Mouse (Mus musculus) splenic B cell, adult 2 months (primary cell): ENCODE measurements at regions not wholly inside any gene's neighbourhood (a gene's known extent, or its start where the extent isn't known, plus 50 kb on each side); places are given as distances from the start of the nearest gene placed in this dataset.
"Not testable (repeated sequence)": the region's sequence is repeated elsewhere in the genome, so short reads cannot be mapped to it uniquely, and the experiment has no call there.

Experiments
- DNase-seq: peaks from one replicate; pipeline ENCODE4 v3.0.0-alpha.2; 2011; ENCODE audit warnings: low read depth, low spot score
- H3K27me3 ChIP-seq: 2 replicates; pipeline ENCODE4 v1.6.1; 2012; ENCODE audit warnings: mild to moderate bottlenecking, low read length, moderate library complexity, mixed read lengths; ENCODE audit not compliant: control insufficient read depth, poor library complexity, insufficient read depth, severe bottlenecking
- H3K36me3 ChIP-seq: 2 replicates; pipeline ENCODE4 v1.6.1; 2012; ENCODE audit warnings: mild to moderate bottlenecking, low read length, moderate library complexity, mixed read lengths; ENCODE audit not compliant: control insufficient read depth, poor library complexity, insufficient read depth, severe bottlenecking

DNA sequence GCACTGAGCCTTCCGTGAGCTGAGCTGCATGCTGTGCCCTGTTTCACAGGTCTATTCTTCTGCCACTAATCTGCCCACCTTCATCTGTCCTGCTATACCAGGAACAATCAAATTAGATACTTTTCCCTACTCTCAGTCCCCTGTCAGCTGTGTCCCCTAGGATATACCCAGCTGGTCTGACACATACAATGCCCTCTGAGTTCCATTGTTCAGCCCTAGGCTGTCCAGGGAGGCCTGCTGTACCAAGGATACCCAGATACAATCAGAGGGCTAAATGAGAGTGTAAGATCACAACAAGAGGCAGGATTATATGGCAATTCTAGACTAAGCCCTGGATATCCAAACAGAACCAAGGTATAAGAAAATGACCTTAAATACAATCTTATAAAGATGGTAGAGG lies 487.6 kb upstream of the Dab2 start:
- no peak for DNase-seq
- Histone ChIP-seq H3K36me3 (no peaks in the 10 kb centered on the region), H3K27me3 (no peaks in the 10 kb centered on the region)

DNA sequence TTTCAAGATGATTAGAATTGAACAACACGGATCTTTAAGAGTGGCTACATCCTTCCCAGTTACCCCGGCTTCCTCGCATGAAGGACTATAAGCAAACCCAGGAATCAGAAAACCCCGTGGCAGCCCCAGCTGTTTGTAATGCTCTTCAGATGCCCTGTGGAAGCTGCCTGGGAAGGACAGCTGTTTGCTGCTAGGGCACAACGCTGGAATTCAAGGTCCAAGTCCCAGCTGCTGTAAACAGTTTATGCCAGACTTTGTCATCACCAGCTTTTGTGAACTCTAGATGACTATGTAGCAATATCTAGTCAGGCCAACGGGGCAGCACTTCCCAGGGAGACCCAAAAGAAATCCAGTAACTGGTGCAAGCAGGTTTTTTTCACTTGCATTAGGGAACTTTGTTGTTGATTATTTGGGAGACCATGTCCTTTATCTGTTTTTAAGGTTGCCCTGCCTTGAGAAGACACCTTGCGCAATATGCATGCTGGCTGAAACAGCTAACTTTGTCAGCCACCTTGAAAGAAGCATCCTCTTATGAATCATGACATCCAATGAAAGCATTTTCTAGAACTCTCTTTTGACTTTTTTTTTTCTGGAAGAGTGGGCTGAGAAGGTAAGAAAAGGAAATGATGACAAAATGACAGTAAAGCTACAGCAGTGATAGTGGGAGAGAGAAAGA lies 481.5 kb upstream of the Dab2 start:
- Histone ChIP-seq H3K36me3 (no peaks in the 10 kb centered on the region), H3K27me3 (no peaks in the 10 kb centered on the region)
- DNase-seq: no peak

DNA sequence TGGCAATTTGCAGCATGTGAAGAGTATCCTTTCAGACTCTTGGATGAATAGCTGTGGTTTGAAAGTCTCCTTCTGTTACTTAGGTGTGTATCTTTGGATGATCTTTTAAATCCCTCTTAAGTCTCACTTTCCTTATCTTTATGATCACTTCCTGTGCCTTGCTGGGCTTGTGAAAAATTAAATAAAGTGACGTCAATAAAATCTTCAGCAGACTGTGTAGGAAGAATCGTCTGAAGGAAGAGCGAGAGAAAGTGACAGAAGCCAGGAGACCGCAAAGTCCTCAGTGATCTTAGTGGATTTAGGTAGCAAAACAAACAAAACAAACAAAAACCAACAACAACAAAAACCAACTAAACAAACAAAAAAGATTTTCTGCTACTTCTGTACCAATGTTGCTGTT lies 459.6 kb upstream of the Dab2 start:
- DNase-seq: no peak
- H3K27me3 ChIP-seq: no peaks in the 10 kb centered on the region
- H3K36me3 ChIP-seq: no peaks in the 10 kb centered on the region

DNA sequence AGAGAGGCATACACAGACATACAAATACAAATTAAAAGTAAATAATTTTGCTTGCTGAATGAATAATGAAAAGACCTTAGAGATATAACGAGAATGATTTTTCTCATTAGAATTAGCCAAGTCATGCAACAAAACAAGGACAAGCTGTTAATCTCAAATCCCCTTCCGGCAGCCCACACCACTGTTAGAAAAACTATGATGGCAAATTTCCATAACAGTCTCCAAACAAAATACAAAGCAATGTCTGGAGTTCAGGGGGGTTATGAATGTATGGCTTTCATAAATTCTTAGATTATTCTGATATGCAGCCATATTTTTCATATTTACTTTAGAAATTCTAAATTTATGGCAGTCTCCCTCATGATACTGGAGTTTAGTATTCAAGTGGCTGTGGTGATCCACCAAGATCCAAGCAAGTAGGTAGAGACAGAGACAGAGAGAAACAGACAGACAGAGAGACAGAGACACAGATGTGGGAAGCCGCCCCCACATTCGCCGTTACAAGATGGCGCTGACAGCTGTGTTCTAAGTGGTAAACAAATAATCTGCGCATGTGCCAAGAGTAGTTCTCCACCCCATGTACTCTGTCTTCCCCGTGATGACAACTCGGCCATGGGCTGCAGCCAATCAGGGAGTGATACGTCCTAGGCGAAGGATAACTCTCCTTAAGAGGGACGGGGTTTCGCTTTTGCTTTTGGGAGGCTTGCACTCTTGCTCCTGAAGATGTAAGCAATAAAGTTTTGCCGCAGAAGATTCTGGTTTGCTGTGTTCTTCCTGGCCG lies 458.0 kb upstream of the Dab2 start:
- not testable (repeated sequence) for H3K27me3 ChIP-seq, DNase-seq, H3K36me3 ChIP-seq

DNA sequence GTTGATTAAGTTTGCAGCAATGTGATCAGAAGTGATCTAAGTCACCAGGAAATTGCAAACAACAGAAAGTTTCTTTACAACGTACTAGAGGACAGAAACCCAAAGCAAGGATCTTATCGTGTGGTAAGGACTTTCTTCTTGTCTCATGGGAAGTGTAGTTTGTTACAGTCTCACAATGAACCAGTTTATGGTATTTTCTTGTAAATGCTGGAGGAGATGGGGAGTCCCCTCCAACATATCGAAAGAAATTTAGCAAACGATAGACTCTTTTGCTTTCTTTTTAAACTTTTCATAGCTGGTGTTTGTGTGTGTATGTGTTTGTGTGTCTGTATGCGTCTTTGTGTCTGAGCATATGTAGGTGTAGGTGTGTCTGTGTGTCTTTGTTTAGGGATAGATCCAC lies 453.0 kb upstream of the Dab2 start:
- Histone ChIP-seq H3K27me3 (no peaks in the 10 kb centered on the region), H3K36me3 (no peaks in the 10 kb centered on the region)
- no peak for DNase-seq

DNA sequence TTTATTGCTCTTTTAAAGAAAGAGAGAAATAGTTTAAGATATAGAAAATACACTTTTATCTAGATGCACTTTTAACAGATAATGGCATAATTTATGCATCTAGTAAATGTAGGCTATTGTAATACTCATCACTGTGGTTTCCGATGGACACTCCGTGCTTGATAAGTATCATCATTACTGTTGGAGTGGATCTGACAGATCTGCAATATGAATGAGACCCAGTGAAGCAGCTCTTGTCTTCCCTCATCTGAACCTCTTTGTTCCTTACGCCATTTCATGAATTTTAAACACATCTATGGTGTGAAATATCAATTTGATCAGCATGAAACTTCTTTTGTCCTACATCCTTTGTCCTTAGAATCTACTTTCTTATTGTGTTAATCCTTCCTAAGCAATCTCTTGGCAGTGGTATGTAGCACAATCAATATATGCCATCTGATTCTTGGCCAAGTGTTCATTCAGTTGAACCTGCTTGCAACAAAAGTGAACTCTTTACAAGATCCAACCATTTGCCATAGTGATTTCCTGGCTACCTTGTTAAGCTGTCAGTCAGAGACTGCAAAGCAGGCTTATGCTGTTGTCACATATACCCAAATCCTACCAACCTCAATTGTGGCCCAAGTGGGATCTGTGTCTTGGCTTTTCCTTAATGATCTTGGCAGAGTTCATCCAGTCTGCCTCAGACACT lies 452.0 kb upstream of the Dab2 start:
- no peaks in the 10 kb centered on the region for H3K27me3 ChIP-seq
- no peak for DNase-seq
- no peaks in the 10 kb centered on the region for H3K36me3 ChIP-seq

DNA sequence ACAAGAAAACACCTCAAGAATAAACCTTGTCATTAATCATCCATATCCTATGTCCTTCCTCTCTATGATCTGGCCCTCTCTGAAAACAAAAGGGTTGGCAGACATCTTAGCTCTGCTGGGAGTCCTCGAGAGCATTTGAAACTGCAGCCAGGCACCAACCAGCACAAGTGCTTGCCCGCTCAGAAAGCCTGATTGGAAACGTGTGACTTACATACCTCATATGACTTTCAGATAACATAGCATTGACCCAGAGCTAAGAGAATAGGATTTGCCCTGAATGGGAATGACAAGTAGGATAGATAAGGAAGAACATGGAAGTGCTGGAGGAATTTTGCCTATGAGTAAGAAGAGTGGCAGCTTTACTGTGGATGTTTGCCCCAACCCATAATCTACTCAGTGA lies 447.1 kb upstream of the Dab2 start:
- Histone ChIP-seq H3K27me3 (no peaks in the 10 kb centered on the region), H3K36me3 (no peaks in the 10 kb centered on the region)
- DNase-seq: no peak

DNA sequence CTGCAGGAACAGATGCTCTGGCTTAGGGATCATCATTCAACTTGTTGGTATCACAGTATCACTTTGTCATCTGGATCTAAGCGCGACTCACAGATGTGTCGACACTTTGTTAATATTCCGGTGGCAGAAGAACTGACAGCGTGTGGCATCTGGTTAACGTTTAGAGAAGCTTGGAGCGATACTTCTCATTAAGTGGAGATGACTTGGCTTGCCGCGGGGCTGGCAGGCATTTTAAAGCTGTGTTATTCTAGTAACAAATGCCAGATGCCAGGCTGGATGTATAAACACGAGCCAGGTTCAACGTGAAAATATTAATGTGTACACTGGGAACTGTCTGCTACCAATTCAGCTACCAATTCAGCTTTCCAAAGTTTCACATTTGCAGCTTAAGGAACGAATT lies 430.3 kb upstream of the Dab2 start:
- H3K27me3 ChIP-seq: no peaks in the 10 kb centered on the region

DNA sequence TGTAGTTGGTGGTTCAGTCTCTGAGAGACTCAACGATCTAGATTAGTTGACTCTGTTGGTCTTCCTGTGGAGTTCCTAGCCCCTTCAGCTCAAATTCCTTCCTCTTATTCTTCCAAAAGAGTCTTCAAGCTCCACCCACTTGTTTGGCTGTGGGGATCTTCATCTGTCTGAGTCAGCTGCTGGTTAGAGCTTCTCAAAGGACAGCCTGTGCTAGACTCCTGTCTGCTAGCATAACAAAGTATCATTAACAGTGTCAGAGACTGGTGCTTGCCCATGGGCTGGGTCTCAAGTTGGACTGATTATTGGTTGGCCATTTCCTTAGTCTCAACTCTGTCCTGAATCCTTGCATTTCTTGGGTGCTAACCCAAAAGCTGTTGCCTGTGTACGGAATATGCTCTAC lies 429.7 kb upstream of the Dab2 start:
- DNase-seq: no peak
- no peaks in the 10 kb centered on the region for H3K27me3 ChIP-seq
- H3K36me3 ChIP-seq: no peaks in the 10 kb centered on the region

More for the DNA sequence above, 430.3 kb upstream of the Dab2 start:
- DNase-seq: no peak
- no peaks in the 10 kb centered on the region for H3K36me3 ChIP-seq

DNA sequence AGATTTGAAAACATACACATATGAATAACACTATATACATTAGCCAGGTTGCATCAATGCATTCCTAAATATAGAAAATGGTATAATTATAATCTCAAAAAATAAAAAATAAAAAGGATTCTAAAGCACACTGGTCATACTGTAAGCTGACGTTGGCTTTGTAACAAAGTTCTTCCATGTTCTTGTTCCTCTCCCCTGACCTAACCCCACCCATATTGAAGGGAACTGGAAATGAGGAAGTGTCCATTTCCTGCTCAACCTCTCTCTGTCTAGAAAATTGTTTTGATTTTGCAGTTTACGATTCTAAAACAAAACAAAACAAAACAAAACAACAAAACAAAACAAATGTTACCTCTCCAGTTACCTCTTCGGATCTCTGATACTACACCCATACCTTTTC lies 427.5 kb upstream of the Dab2 start:
- Histone ChIP-seq H3K27me3 (no peaks in the 10 kb centered on the region), H3K36me3 (no peaks in the 10 kb centered on the region)
- DNase-seq: no peak

DNA sequence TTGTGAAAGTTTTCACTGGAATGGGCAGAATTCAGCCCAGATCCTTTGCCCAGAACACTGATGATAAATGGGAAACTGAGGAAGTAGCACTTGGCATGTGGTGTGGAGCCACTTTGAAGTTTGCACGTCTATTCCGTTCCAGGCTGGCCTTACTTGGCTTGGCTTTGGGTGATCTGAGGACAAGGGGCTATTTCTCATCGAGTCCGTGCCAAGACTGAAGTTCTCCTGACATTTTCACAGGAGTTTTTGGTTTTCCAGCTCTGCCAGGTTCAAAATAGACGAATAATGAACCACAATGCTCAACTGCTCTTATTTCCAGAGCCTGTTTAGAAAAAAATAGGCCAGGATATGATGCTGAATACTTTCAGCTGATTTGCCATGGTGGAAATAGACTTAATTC lies 421.8 kb upstream of the Dab2 start:
- no peak for DNase-seq
- H3K36me3 ChIP-seq: no peaks in the 10 kb centered on the region

DNA sequence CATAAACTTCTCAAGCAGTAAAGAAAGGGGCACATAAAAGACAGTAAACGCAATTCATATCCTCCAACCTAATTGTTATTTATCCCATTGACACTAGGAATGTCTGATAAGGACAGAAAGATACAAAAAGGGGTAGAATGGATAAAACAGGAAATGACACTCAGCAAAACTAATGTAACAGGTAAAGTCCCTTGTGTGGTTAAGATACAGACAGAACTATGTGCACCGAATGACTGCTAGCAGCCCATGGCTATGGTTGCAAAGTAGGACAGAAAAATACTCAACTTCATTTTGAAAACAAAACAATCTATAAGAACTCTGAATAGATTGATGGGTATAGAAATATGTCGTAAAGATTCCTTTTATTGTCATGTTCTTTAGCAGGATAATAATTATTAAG lies 408.4 kb upstream of the Dab2 start:
- Histone ChIP-seq H3K36me3 (no peaks in the 10 kb centered on the region), H3K27me3 (no peaks in the 10 kb centered on the region)
- DNase-seq: no peak

More for the DNA sequence above, 421.8 kb upstream of the Dab2 start:
- no peaks in the 10 kb centered on the region for H3K27me3 ChIP-seq

DNA sequence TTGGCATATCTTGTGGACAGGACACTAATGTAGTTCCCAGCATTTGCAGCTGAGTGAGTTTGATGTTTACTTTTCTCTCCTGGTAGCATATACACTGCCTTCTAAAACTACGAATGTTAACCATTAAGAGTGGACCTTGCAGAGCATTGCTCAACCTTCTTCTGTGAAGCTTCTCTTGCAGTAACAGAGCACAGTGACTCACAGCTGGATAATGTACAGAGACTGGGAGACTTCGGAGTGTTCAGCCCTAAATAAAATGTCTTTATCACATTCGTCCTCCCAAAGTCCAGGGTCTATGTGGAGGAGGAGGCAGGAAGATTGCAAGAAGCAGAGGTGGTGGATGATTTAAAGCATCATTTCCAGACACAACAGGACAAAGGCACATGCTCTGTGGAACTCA lies 407.6 kb upstream of the Dab2 start:
- H3K36me3 ChIP-seq: no peaks in the 10 kb centered on the region
- DNase-seq: no peak
- H3K27me3 ChIP-seq: no peaks in the 10 kb centered on the region

DNA sequence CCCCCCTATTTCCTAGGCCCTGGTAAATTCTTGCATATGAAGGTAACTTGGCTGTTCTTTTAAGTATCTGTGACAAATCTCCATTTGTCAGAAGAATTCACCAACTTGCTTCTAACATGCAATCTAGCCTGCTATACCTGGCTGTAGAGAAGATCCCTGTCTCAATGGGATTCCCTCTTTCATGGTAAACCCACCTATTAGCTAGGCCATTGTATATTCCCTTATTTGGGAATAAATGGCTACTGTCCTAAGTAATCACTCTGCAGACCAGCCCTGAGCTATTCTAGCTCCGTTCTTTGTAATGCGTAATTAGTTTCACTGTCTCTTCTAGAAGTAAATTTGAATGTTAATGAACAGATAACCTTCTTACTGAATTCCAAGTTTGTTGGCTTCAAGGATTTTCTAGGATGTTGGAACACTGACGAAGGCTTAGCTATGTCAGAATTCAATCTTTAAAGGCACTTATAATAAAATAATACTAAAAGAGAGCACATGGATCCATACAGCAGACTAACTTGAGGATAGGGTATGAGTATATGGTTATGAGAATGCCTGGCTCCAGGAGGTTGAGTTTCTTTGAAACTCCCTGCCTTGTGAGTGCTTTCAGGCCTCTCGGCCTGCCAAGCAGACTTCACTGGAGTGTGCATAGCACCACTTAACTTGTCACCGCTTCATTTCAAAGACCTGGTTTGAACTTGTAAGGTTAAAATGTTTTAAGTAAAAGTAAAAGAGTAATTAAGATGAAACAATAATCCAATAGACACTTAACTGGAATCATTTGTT lies 403.7 kb upstream of the Dab2 start:
- H3K36me3 ChIP-seq, DNase-seq, H3K27me3 ChIP-seq: not testable (repeated sequence)

DNA sequence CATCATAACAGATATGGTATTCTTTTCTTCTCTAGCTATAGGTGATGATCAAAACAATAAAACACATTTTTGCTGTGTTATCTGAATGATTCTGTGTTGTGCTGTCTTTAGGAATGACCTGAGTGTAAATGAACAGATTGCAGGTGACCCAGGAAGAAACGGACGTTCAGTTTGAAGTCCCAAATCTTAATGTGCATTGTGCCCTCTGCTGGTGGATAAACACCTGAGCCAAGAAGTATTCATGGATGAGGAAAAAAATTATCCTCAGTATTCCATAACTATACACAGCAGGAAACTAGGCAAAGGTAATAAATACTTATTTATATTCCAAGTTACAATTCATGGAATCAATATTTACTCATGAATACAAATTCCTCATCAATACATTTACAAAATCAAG lies 384.3 kb upstream of the Dab2 start:
- DNase-seq: peak; percentile 70
- Histone ChIP-seq H3K36me3 (no peaks in the 10 kb centered on the region), H3K27me3 (no peaks in the 10 kb centered on the region)
